Mouse (Mus musculus): ENCODE data around the gene Dab2ip. TPM values are rescaled to one million over a fixed set of nuclear protein-coding genes. Genes with fewer than 3 reads are reported as not detected.
A peak's percentile ranks its signal among the peaks of the same experiment; 100 is the strongest.

Gene Dab2ip
- total and polyA plus RNA-seq, 3 experiments, result 4.9 to 15.6 (median 7.8) TPM

- Histone ChIP-seq H3K4me1 (ENCODE audit: control insufficient read depth in 1 of 2, insufficient read depth in 2 of 2) (peaks cover 24 to 70% of the 10 kb centered on the region in 2 experiments), H3K36me3 (replicated peaks in 1 of 2; ENCODE audit: control insufficient read depth in 1 of 2, insufficient read depth in 1 of 2, low read length in 1 of 2) (no peaks in the 10 kb centered on the region), H3K79me2 (replicated peaks; ENCODE audit: control insufficient read depth, extremely low read depth, insufficient read depth, poor library complexity, severe bottlenecking) (no peaks in the 10 kb centered on the region), H3K9me3 (replicated peaks; ENCODE audit: low read length) (no peaks in the 10 kb centered on the region), H3K9ac (ENCODE audit: insufficient read depth, low read depth) (no peak overlapping the region), H3K27ac (ENCODE audit: insufficient read depth, low read depth) (no peak overlapping the region), H3K27me3 (replicated peaks) (no peaks in the 10 kb centered on the region), H3K4me3 (replicated peaks in 1 of 3; ENCODE audit: low read depth in 2 of 3, low read length in 2 of 3, poor library complexity in 1 of 3) (no peak overlapping the region), H3K4me2 (ENCODE audit: insufficient read depth, low read depth, poor library complexity, severe bottlenecking) (no peak overlapping the region)
- in situ Hi-C loops (cut with MboI; ENCODE audit: low pct_ligation_motif_present, low pct_unique_long_range_greater_than_20kb, low sequenced_read_pairs), result no loop called here
- no peak for DNase-seq (ENCODE audit: extremely low read depth)
- TF ChIP-seq CTCF (conservative IDR thresholded peaks at IDR 0.05 in 1 of 2, IDR thresholded peaks at IDR 0.05 in 1 of 2; ENCODE audit: low read depth in 2 of 2, low read length in 2 of 2) (peak in 1 of 2 experiments; percentile 29; a peak in 2 of 4 replicates), SIN3A (IDR thresholded peaks at IDR 0.05; ENCODE audit: low read length) (no peak), RCOR1 (conservative IDR thresholded peaks at IDR 0.05; ENCODE audit: low read depth, low read length) (no peak), UBTF (IDR thresholded peaks at IDR 0.05; ENCODE audit: low read depth, low read length) (no peak), EP300 (IDR thresholded peaks at IDR 0.05; ENCODE audit: low read length) (no peak), MYC (IDR thresholded peaks at IDR 0.05; ENCODE audit: low read depth, low read length) (no peak), IRF4 (IDR thresholded peaks at IDR 0.05; ENCODE audit: low read depth, low read length) (no peak), POLR2A (IDR thresholded peaks at IDR 0.05; ENCODE audit: low read depth, low read length) (no peak), NRF1 (IDR thresholded peaks at IDR 0.05; ENCODE audit: low read depth, low read length) (no peak), TCF12 (IDR thresholded peaks at IDR 0.05; ENCODE audit: low read depth, low read length) (no peak), RAD21 (IDR thresholded peaks at IDR 0.05; ENCODE audit: low read depth, low read length) (peak; percentile 14), CHD2 (IDR thresholded peaks at IDR 0.05; ENCODE audit: low read length) (no peak), CHD1 (IDR thresholded peaks at IDR 0.05; ENCODE audit: low read depth, low read length) (no peak), GABPA (IDR thresholded peaks at IDR 0.05; ENCODE audit: insufficient replicate concordance, low read depth, low read length) (no peak), MAX (IDR thresholded peaks at IDR 0.05; ENCODE audit: low read length) (no peak), JUND (conservative IDR thresholded peaks at IDR 0.05; ENCODE audit: low read depth, low read length) (no peak), MXI1 (IDR thresholded peaks at IDR 0.05; ENCODE audit: low read depth, low read length) (no peak), ZC3H11A (IDR thresholded peaks at IDR 0.05; ENCODE audit: low read depth, low read length) (no peak), USF1 (IDR thresholded peaks at IDR 0.05; ENCODE audit: low read depth, low read length) (no peak), MAZ (IDR thresholded peaks at IDR 0.05; ENCODE audit: low read depth, low read length) (no peak), SMC3 (IDR thresholded peaks at IDR 0.05; ENCODE audit: low read depth, low read length) (peak; percentile 27), MAFK (IDR thresholded peaks at IDR 0.05; ENCODE audit: insufficient replicate concordance, low read length) (no peak)
- dilution Hi-C loops (cut with MboI; ENCODE audit: extremely low pct_ligation_motif_present, extremely low pct_unique_long_range_greater_than_20kb, low sequenced_read_pairs), result no loop called here
These were observed 203.4 kb downstream of the Dab2ip start for GRCm38 (mm10) chr2:35761458-35761857.

DNA sequence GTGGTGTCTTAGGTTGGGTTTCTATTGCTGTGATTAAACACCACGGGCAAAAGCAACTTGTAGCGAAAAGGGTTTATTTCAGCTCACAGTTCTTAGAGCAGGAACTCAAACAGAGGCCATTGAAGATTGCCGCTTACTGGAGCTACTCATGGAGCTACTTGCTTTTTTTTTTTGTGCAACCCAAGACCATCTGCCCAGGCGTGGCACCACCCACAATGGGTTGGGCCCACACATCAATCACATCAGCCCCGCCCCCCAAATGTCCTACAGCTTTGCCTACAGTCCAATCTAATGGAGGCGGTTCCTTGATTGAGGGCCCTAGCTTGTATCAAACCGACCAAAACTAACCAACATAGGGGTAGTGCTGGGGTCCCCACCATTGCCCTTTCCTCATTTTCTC is 205.8 kb downstream of the Dab2ip start:
- H3K9me3 ChIP-seq (replicated peaks; ENCODE audit: low read length), result no peaks in the 10 kb centered on the region
- no peaks in the 10 kb centered on the region for H3K27me3 ChIP-seq (replicated peaks)
- no peaks in the 10 kb centered on the region for H3K36me3 ChIP-seq (replicated peaks in 1 of 2; ENCODE audit: control insufficient read depth in 1 of 2, insufficient read depth in 1 of 2, low read length in 1 of 2)
- no peak overlapping the region for H3K4me3 ChIP-seq (replicated peaks in 1 of 3; ENCODE audit: low read depth in 2 of 3, low read length in 2 of 3, poor library complexity in 1 of 3)
- peaks cover 14 to 70% of the 10 kb centered on the region in 2 experiments for H3K4me1 ChIP-seq (ENCODE audit: control insufficient read depth in 1 of 2, insufficient read depth in 2 of 2)
- no peak for TF ChIP-seq MEF2A (IDR thresholded peaks at IDR 0.05; ENCODE audit: borderline replicate concordance, low read depth, low read length)
- no peak for TF ChIP-seq ZKSCAN1 (IDR thresholded peaks at IDR 0.05; ENCODE audit: borderline replicate concordance, low read depth, low read length)
- TF ChIP-seq IRF4 (IDR thresholded peaks at IDR 0.05; ENCODE audit: low read depth, low read length), result no peak
- TF ChIP-seq PAX5 (IDR thresholded peaks at IDR 0.05; ENCODE audit: low read length), result no peak
- no peak for TF ChIP-seq ZMIZ1 (IDR thresholded peaks at IDR 0.05; ENCODE audit: low read depth, low read length)
- TF ChIP-seq CHD1 (IDR thresholded peaks at IDR 0.05; ENCODE audit: low read depth, low read length), result no peak
- TF ChIP-seq USF1 (IDR thresholded peaks at IDR 0.05; ENCODE audit: low read depth, low read length), result no peak
- in situ Hi-C loops (cut with MboI; ENCODE audit: low pct_ligation_motif_present, low pct_unique_long_range_greater_than_20kb, low sequenced_read_pairs), result no loop called here
- no peaks in the 10 kb centered on the region for H3K79me2 ChIP-seq (replicated peaks; ENCODE audit: control insufficient read depth, extremely low read depth, insufficient read depth, poor library complexity, severe bottlenecking)
- no peak for DNase-seq (ENCODE audit: extremely low read depth)
- dilution Hi-C loops (cut with MboI; ENCODE audit: extremely low pct_ligation_motif_present, extremely low pct_unique_long_range_greater_than_20kb, low sequenced_read_pairs), result no loop called here
- H3K4me2 ChIP-seq (ENCODE audit: insufficient read depth, low read depth, poor library complexity, severe bottlenecking), result no peak overlapping the region
- H3K9ac ChIP-seq (ENCODE audit: insufficient read depth, low read depth), result no peak overlapping the region
- no peak overlapping the region for H3K27ac ChIP-seq (ENCODE audit: insufficient read depth, low read depth)
